Mouse (Mus musculus) liver, embryonic 12.5 days (tissue): ENCODE measurements around the gene Tmem91. TPM values are rescaled to one million over a fixed set of nuclear protein-coding genes. Genes with fewer than 3 reads are reported as not detected.

Experiments used
- ATAC-seq: fragments of 200-750 bp; cut with Nextera tagmentation; 2 replicates; pipeline ENCODE4 v1.8.0; 2017; ENCODE audit warnings: moderate number of reproducible peaks, mild to moderate bottlenecking, moderate library complexity
- H3K27ac ChIP-seq: fragments of 300-500 bp; sonication (generic); 2 replicates; pipeline ENCODE4 v1.5.1; 2016; ENCODE audit warnings: mild to moderate bottlenecking
- H3K27me3 ChIP-seq: fragments of 300-500 bp; sonication (generic); replicated peaks from 2 replicates; pipeline ENCODE4 v1.6.1; 2016; ENCODE audit warnings: mild to moderate bottlenecking, moderate library complexity
- H3K36me3 ChIP-seq: fragments of 300-500 bp; sonication (generic); 2 replicates; pipeline ENCODE4 v1.6.1; 2016; ENCODE audit warnings: mild to moderate bottlenecking, moderate library complexity
- H3K4me1 ChIP-seq: fragments of 300-500 bp; sonication (generic); 2 replicates; pipeline ENCODE4 v1.6.1; 2016
- H3K4me2 ChIP-seq: fragments of 300-500 bp; sonication (generic); 2 replicates; pipeline ENCODE4 v1.6.1; 2016; ENCODE audit warnings: mild to moderate bottlenecking, moderate library complexity
- H3K4me3 ChIP-seq: fragments of 300-500 bp; sonication (generic); 2 replicates; pipeline ENCODE4 v1.5.1; 2016; ENCODE audit warnings: mild to moderate bottlenecking, moderate library complexity
- H3K9ac ChIP-seq: fragments of 300-500 bp; sonication (generic); 2 replicates; pipeline ENCODE4 v1.6.1; 2016; ENCODE audit warnings: mild to moderate bottlenecking, moderate library complexity
- H3K9me3 ChIP-seq: fragments of 300-500 bp; sonication (generic); replicated peaks from 2 replicates; pipeline ENCODE4 v1.6.1; 2016; ENCODE audit warnings: mild to moderate bottlenecking, moderate library complexity
- WGBS: fragments of 180-500 bp; shearing (Covaris S2); methylation state at CpG from one replicate; pipeline ENCODE4 v1.1.7; 2016; ENCODE audit not compliant: insufficient replicate concordance; 5-methylcytosine and 5-hydroxymethylcytosine counted together
- polyA plus RNA-seq: library from polyadenylated mRNA; unstranded; fragments of >200 nt; fragmentation: Nextera tagmentation; extraction: Ambion mirVana; gene quantifications from 2 replicates; pipeline ENCODE4 v1.2.1, GENCODE M21; 2016

Gene Tmem91
- polyA plus RNA-seq, 1 experiment from 2014 or later, result 2.0 TPM

DNA sequence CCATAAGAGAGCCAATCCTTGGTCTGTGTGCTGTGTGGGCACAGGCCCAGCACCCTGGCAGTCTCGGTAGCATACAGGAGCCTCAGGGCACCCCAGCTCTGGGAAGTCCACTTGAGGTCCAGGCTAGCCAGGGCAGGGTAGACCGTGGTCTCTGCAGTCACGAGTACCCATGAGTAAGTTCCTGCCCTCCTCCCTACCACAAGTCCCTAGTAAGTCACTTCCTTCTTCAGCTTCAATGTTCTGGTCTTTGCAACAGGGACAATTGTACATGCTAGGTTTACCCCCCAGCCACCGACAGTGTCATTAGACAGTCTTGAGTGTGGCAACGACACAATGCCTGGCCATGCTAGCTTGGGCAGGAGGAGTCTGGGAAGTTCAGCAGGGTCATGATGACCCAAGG, 42.3 kb downstream of the Tmem91 start:
- 45% methylated on average over 5 of the region's 5 CpGs for WGBS
- no peak overlapping the region for H3K9ac ChIP-seq
- no peaks in the 10 kb centered on the region for H3K9me3 ChIP-seq
- no peak overlapping the region for H3K4me3 ChIP-seq
- H3K27ac ChIP-seq, result no peak overlapping the region
- H3K27me3 ChIP-seq, result 0 out of 2 replicates have a peak, but pooled peaks cover 12% of the 10 kb centered on the region
- no peak for ATAC-seq
- peaks cover 37% of the 10 kb centered on the region for H3K36me3 ChIP-seq
- no peak overlapping the region for H3K4me2 ChIP-seq
- peaks cover 17% of the 10 kb centered on the region for H3K4me1 ChIP-seq

DNA sequence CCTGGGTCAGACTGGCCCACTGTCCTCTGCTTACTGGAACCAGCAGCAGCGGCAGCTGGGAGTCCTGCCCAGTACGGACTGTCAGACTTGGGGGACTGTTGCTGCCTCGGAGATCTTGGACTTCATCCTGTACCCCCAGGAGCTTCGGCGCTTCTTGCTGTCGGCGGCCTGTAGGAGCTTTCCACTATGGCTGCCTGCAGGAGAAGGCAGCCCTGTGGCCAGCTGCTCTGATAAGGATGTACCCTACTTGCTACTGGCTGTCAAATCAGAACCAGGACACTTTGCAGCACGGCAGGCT, 46.7 kb downstream of the Tmem91 start:
- Histone ChIP-seq H3K4me3 (peak overlapping the region; percentile 56; the same call in 1 of the 2 replicates), H3K9ac (0 out of 2 replicates have a peak overlapping the region, but pooled peaks have one; percentile 69), H3K27me3 (0 out of 2 replicates have a peak, but pooled peaks cover 12% of the 10 kb centered on the region), H3K36me3 (peaks cover 51% of the 10 kb centered on the region), H3K27ac (no peak overlapping the region), H3K4me2 (peak overlapping the region; percentile 88), H3K4me1 (peaks cover 36% of the 10 kb centered on the region), H3K9me3 (no peaks in the 10 kb centered on the region)
- 69% methylated on average over 8 of the region's 8 CpGs for WGBS
- no peak for ATAC-seq

DNA sequence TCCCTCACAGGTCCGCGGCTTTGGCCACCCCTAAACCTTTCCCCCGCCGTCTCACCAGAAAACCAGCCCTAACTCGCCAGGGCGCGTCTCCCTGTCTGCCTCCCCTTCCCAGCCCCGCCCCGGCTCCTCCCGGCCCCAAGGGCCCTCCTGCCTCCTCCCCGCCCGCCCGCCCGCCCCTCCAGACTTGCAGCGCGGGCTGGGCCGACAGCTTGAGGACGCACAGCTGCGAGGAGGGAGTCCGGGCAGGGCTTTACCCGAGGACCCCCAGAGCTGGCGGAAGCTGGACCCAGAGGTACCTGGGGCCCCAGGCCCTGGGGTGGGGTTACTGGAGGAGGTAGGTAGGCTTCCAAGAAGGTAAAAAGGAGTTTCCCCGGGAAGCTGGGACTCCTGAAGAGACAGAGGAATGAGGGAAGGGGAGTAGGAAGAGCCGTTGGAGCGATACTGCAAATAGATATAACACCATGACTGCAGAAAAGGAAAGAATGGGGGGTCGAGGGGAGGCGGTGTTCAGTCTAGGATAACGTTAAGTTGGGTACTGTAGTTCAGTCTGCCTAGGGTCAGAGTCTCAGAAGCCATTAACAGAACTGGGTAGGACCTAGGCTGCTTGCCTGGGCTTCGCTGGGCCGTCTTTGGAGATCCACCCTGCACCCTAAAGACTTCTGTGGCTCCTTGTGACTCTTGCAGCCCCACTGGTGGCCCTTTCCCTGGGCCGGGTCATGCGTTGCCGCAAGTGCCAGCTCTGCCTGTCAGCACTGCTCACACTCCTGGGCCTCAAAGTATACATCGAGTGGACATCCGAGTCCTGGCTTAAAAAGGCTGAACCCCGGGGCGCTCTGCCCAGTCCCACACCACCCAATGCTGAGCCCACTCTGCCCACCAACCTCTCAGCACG, 47.3 kb downstream of the Tmem91 start:
- peak; percentile 79 for ATAC-seq
- peak overlapping the region; percentile 59; the same call in 1 of the 2 replicates for H3K27ac ChIP-seq
- peak overlapping the region; percentile 88 for H3K4me2 ChIP-seq
- 18% methylated on average over 38 of the region's 38 CpGs for WGBS
- H3K4me1 ChIP-seq, result peaks cover 34% of the 10 kb centered on the region
- 0 out of 2 replicates have a peak, but pooled peaks cover 12% of the 10 kb centered on the region for H3K27me3 ChIP-seq
- H3K9me3 ChIP-seq, result no peaks in the 10 kb centered on the region
- H3K9ac ChIP-seq, result peak overlapping the region; percentile 69
- peaks cover 51% of the 10 kb centered on the region for H3K36me3 ChIP-seq
- peak overlapping the region; percentile 56 for H3K4me3 ChIP-seq

DNA sequence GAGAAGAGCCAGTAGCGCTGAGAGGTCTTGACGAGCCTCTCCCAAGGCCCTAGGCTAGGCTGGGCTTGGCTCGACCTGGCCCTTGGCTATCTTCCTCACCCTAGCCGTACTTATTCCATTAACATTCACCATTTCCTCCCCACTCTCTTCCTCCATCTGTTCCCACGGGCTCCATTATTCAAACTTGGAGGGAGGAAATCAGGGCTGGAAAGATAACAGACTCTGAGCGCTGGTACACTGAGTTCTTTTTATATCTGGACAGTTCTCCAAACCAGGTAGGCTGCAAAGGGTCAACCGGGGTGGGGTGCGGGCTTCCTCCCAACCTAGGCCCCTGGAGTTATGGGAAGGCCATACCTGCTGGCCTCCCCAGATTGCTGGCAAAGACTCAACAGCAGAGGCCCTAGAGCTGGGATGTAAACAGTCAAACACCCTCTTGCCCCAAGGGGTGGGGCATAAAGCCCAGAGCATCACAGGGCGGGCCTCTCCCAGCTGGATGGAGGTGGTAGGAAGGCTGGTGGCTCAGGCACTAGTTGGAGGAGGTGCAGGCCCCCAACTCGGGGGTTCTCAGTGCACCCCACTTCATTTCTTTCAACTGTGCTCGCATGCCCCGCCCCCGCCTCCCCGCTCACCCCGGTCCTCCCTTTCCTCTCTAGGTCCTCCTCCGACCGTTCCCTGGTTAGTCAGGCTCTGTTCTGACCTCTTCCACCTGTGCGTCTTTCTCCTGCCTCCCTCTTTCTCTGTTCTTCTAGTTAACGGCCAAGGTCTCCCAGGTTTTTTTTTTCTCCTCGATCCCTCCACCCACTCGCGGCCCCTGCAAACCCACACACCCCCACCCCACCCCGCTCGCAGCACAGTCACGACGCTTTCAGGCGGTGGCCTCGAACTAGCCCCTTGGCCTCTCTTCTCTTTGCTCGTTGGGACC, 48.2 kb downstream of the Tmem91 start, which contains the start of gene B3gnt8:
Gene B3gnt8 (plus strand): TSS at position 146 of the 922 bp plus-strand sequence.
- H3K27ac ChIP-seq, result peak within 1 kb of the TSS; percentile 59
- H3K9ac ChIP-seq, result peak within 1 kb of the TSS; percentile 69
- peak; percentile 53; the same call in 1 of the 2 replicates for ATAC-seq
- peak within 1 kb of the TSS; percentile 56 for H3K4me3 ChIP-seq
- 10% methylated on average over 29 of the region's 29 CpGs for WGBS
- peaks cover 30% of the 10 kb centered on the region for H3K4me1 ChIP-seq
- no peaks in the 10 kb centered on the region for H3K9me3 ChIP-seq
- 0 out of 2 replicates have a peak, but pooled peaks cover 12% of the 10 kb centered on the region for H3K27me3 ChIP-seq
- H3K4me2 ChIP-seq, result peak within 1 kb of the TSS; percentile 88
- H3K36me3 ChIP-seq, result peaks cover 59% of the 10 kb centered on the region

GRCm38 (mm10) chr7:25625594-25626250, 49.2 kb downstream of the Tmem91 start:
- Histone ChIP-seq H3K4me2 (no peak overlapping the region), H3K27ac (no peak overlapping the region), H3K4me3 (no peak overlapping the region), H3K9ac (no peak overlapping the region), H3K9me3 (no peaks in the 10 kb centered on the region), H3K4me1 (peaks cover 30% of the 10 kb centered on the region), H3K36me3 (peaks cover 51% of the 10 kb centered on the region), H3K27me3 (0 out of 2 replicates have a peak, but pooled peaks cover 12% of the 10 kb centered on the region)
- ATAC-seq, result no peak
- WGBS, result 66% methylated on average over 10 of the region's 10 CpGs

DNA sequence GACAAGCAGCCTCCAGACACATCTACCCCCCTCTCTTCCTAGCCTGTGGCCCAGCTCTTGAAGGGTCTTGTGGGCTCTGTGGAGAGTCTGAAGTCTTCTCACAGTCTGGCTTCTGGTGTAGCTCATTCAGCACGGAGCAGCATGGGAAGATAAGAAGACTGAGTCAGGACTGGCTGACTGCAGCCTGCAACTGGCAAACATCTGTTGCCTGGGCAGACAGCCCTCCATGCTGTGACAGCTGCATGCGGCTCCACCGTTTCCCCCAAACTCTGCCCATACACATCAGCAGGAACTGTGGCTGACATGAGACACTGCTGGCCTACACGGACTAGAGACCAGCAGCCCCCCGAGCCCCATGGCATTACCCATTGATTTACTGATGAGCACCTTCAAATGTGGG, 50.1 kb downstream of the Tmem91 start:
- Histone ChIP-seq H3K27me3 (0 out of 2 replicates have a peak, but pooled peaks cover 12% of the 10 kb centered on the region), H3K9ac (no peak overlapping the region), H3K36me3 (peaks cover 42% of the 10 kb centered on the region), H3K9me3 (no peaks in the 10 kb centered on the region), H3K4me3 (no peak overlapping the region), H3K4me2 (no peak overlapping the region), H3K27ac (no peak overlapping the region), H3K4me1 (peaks cover 35% of the 10 kb centered on the region)
- WGBS, result 63% methylated on average over 5 of the region's 5 CpGs
- ATAC-seq, result no peak

DNA sequence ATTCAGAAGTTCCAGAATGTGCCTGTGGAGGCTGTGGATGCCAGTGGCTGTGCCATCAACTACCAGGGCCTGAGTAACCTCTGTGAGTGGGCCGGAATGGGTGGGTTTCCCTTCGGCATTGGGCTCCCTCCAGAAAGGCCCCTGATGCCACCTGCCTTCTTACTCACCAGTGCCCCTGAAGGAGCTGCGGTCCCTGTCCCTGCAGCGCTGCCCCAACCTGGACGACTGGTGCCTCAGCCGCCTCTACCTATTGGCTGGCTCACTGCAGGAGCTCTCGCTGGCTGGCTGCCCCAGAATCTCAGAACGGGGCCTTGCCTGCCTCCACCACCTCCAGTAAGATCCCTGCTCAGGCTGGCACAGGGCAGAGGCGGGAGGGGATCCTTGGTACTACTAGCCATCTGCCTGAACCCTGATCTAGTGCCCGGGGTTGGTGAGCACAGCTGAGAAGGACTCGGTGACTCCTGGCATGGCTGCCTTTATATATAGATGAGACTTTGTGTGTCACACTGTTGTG, 51.1 kb downstream of the Tmem91 start:
- 79% methylated on average over 11 of the region's 11 CpGs for WGBS

GRCm38 (mm10) chr7:25620751-25621150, 54.2 kb downstream of the Tmem91 start:
- peaks cover 23% of the 10 kb centered on the region for H3K4me1 ChIP-seq
- no peaks in the 10 kb centered on the region for H3K9me3 ChIP-seq
- no peaks in the 10 kb centered on the region; the same call in 1 of the 2 replicates for H3K27me3 ChIP-seq
- 84% methylated on average over 11 of the region's 11 CpGs for WGBS
- no peak overlapping the region for H3K27ac ChIP-seq
- ATAC-seq, result no peak
- H3K4me2 ChIP-seq, result no peak overlapping the region
- no peak overlapping the region for H3K4me3 ChIP-seq
- no peak overlapping the region for H3K9ac ChIP-seq
- peaks cover 34% of the 10 kb centered on the region for H3K36me3 ChIP-seq

More for the DNA sequence above, 51.1 kb downstream of the Tmem91 start:
- Histone ChIP-seq H3K9ac (no peak overlapping the region), H3K36me3 (peaks cover 35% of the 10 kb centered on the region), H3K4me1 (peaks cover 44% of the 10 kb centered on the region), H3K9me3 (no peaks in the 10 kb centered on the region), H3K4me3 (no peak overlapping the region), H3K27ac (no peak overlapping the region), H3K4me2 (no peak overlapping the region), H3K27me3 (0 out of 2 replicates have a peak, but pooled peaks cover 9% of the 10 kb centered on the region)
- no peak for ATAC-seq

DNA sequence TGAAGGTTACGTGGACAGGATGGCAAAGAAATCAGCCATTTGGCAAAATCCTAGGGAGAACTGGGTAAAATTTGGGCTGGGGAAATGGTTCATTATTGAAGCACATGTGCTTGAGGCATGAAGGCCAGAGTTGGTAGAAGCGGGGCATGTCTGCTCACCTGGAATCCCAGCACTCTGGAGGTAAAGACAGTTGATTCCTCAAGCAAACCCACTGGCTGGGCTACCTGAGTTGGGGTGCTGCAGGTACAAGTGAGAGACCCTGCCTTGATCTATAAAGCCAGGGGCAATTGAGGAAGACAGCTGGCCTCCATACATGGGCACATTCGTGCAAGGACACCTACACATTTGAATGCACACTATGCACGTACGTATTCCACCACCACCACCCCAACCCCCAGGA, 54.9 kb downstream of the Tmem91 start:
- peak overlapping the region; percentile 87 for H3K4me2 ChIP-seq

GRCm38 (mm10) chr7:25619722-25619991, 55.3 kb downstream of the Tmem91 start:
- no peak for ATAC-seq
- Histone ChIP-seq H3K27ac (0 out of 2 replicates have a peak overlapping the region, but pooled peaks have one; percentile 56), H3K27me3 (no peaks in the 10 kb centered on the region; the same call in 1 of the 2 replicates)

More for the DNA sequence above, 54.9 kb downstream of the Tmem91 start:
- no peaks in the 10 kb centered on the region for H3K9me3 ChIP-seq
- H3K4me1 ChIP-seq, result peaks cover 27% of the 10 kb centered on the region
- H3K4me3 ChIP-seq, result peak overlapping the region; percentile 73
- peaks cover 31% of the 10 kb centered on the region for H3K36me3 ChIP-seq
- no peaks in the 10 kb centered on the region; the same call in 1 of the 2 replicates for H3K27me3 ChIP-seq
- peak overlapping the region; percentile 66; the same call in 1 of the 2 replicates for H3K9ac ChIP-seq
- 95% methylated on average over 5 of the region's 5 CpGs for WGBS
- ATAC-seq, result no peak
- no peak overlapping the region for H3K27ac ChIP-seq

More at GRCm38 (mm10) chr7:25619722-25619991, 55.3 kb downstream of the Tmem91 start:
- Histone ChIP-seq H3K9me3 (no peaks in the 10 kb centered on the region), H3K36me3 (peaks cover 27% of the 10 kb centered on the region), H3K4me2 (peak overlapping the region; percentile 87), H3K4me3 (peak overlapping the region; percentile 73), H3K4me1 (peaks cover 27% of the 10 kb centered on the region), H3K9ac (peak overlapping the region; percentile 66)
- 20% methylated on average over 5 of the region's 5 CpGs for WGBS
